Mouse (Mus musculus) limb, embryonic 10.5 days (tissue): Measurements from ENCODE around the gene Cxcr5. TPM values are rescaled to one million over a fixed set of nuclear protein-coding genes. Genes with fewer than 3 reads are reported as not detected.

ENCODE experiments used
- DNase-seq: peaks from one replicate; pipeline ENCODE4 v3.0.0-alpha.2; 2017; ENCODE audit warnings: low spot score
- H3K27ac ChIP-seq: fragments of 300-500 bp; sonication (generic); 2 replicates; pipeline ENCODE4 v1.5.1; 2016; ENCODE audit warnings: mild to moderate bottlenecking
- H3K27me3 ChIP-seq: fragments of 300-500 bp; sonication (generic); 2 replicates; pipeline ENCODE4 v1.6.1; 2016; ENCODE audit warnings: low read depth, mild to moderate bottlenecking; ENCODE audit not compliant: poor library complexity, severe bottlenecking
- H3K36me3 ChIP-seq: fragments of 300-500 bp; sonication (generic); 2 replicates; pipeline ENCODE4 v1.6.1; 2016; ENCODE audit warnings: mild to moderate bottlenecking, moderate library complexity
- H3K4me1 ChIP-seq: fragments of 300-500 bp; sonication (generic); 2 replicates; pipeline ENCODE4 v1.6.1; 2016
- H3K4me3 ChIP-seq: fragments of 300-500 bp; sonication (generic); 2 replicates; pipeline ENCODE4 v1.5.1; 2016; ENCODE audit warnings: mild to moderate bottlenecking, moderate library complexity
- H3K9me3 ChIP-seq: fragments of 300-500 bp; sonication (generic); replicated peaks from 2 replicates; pipeline ENCODE4 v1.6.1; 2016; ENCODE audit warnings: mild to moderate bottlenecking
- WGBS: fragments of 180-500 bp; shearing (Covaris S2); methylation state at CpG from one replicate; pipeline ENCODE4 v1.1.7; 2016; 5-methylcytosine and 5-hydroxymethylcytosine counted together
- polyA plus RNA-seq: library from polyadenylated mRNA; unstranded; fragments of >200 nt; fragmentation: Nextera tagmentation; extraction: Ambion mirVana; gene quantifications from 2 replicates; pipeline ENCODE4 v1.2.1, GENCODE M21; 2016

The Cxcr5 gene
- polyA plus RNA-seq, 1 experiment from 2014 or later = not detected

DNA sequence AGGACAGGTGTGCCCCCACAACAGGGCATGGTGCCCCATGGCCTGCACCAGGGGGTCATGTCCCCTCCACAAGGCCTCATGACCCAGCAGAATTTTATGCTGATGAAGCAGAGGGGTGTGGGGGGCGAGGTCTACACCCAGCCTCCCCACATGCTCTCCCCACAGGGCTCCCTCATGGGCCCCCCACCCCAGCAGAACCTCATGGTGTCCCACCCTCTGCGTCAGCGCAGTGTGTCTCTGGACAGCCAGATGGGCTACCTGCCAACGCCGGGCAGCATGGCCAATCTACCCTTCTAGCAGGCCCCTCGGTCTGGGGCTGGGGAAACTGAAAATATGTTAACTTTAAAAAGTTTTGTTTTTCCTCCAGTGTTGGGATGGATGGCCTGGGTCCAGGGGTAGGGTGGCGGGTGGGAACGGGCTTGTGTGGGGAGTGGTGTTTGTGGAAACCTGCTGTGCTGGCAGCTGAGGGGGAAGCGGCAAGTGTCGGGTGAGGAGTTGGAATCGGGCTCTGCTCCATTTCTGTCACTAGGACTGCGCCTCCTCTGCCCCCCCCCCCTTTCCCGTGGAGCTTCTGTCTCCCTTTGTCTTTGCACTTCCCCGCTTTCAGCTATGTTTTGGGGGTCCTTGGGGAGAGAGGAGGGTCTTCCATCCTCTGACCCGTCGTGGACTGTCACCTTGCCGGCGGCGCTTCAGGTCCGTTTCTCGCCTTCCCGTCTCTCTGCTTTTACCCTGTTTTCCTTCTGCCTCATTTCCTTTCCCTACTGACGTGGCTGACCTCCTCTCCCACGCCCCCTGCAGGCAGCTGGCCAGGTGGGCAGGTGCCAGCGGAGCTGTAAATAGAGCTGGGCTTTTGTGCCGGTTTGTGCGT lies 52.0 kb downstream of the Cxcr5 start:
- Histone ChIP-seq H3K9me3 (no peaks in the 10 kb centered on the region), H3K27ac (peak overlapping the region; percentile 9; the same call in 1 of the 2 replicates), H3K4me1 (peaks cover 51% of the 10 kb centered on the region), H3K36me3 (peaks cover 50% of the 10 kb centered on the region), H3K27me3 (peaks cover 19% of the 10 kb centered on the region), H3K4me3 (peak overlapping the region; percentile 41)
- peak; percentile 81 for DNase-seq
- WGBS = 14% methylated on average over 27 of the region's 27 CpGs

DNA sequence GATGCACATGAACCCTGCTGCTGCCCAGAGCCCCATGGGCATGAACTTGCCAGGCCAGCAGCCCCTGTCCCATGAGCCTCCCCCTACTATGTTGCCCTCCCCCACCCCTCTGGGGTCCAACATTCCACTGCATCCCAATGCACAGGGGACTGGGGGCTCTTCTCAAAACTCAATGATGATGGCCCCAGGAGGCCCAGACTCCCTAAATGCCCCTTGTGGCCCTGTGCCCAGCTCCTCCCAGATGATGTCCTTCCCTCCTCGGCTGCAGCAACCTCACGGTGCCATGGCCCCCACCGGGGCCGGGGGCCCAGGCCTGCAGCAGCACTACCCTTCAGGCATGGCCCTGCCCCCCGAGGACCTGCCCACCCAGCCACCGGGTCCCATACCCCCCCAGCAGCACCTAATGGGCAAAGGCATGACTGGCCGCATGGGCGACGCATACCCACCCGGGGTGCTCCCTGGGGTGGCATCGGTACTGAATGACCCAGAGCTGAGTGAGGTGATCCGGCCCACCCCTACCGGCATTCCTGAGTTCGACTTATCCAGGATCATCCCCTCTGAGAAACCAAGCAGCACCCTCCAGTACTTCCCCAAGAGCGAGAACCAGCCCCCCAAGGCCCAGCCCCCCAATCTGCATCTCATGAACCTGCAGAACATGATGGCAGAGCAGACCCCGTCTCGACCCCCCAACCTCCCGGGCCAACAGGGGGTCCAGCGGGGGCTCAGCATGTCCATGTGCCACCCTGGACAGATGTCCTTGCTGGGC lies 52.8 kb downstream of the Cxcr5 start:
- DNase-seq = no peak
- H3K4me1 ChIP-seq = peaks cover 51% of the 10 kb centered on the region
- peaks cover 56% of the 10 kb centered on the region for H3K36me3 ChIP-seq

DNA sequence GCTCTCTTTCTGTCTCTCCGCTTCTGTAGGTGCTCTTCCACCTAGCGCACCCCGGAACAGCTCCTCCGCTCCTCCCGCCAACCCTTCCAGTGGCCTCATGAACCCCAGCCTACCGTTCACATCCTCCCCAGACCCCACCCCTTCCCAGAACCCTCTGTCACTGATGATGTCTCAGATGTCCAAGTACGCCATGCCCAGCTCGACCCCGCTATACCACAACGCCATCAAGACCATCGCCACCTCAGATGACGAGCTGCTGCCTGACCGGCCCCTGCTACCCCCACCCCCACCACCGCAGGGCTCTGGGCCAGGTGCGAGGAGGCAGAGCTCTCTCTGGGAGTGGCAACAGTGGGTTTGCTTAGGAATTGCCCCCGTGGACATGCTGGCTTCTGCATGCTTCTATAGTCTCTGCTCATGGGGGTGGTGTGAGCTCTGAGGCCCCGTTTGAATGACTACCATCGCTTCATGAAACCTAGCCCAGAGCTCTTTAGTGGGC lies 53.5 kb downstream of the Cxcr5 start:
- H3K27me3 ChIP-seq = peaks cover 19% of the 10 kb centered on the region
- no peak overlapping the region for H3K4me3 ChIP-seq
- no peak for DNase-seq
- peaks cover 63% of the 10 kb centered on the region for H3K36me3 ChIP-seq
- 87% methylated on average over 18 of the region's 18 CpGs for WGBS
- peaks cover 46% of the 10 kb centered on the region for H3K4me1 ChIP-seq
- H3K27ac ChIP-seq = no peak overlapping the region
- H3K9me3 ChIP-seq = no peaks in the 10 kb centered on the region

More for the DNA sequence above, 52.8 kb downstream of the Cxcr5 start:
- peak overlapping the region; percentile 41 for H3K4me3 ChIP-seq
- H3K27me3 ChIP-seq = peaks cover 19% of the 10 kb centered on the region
- no peaks in the 10 kb centered on the region for H3K9me3 ChIP-seq
- 84% methylated on average over 19 of the region's 19 CpGs for WGBS
- H3K27ac ChIP-seq = 0 out of 2 replicates have a peak overlapping the region, but pooled peaks have one; percentile 9

DNA sequence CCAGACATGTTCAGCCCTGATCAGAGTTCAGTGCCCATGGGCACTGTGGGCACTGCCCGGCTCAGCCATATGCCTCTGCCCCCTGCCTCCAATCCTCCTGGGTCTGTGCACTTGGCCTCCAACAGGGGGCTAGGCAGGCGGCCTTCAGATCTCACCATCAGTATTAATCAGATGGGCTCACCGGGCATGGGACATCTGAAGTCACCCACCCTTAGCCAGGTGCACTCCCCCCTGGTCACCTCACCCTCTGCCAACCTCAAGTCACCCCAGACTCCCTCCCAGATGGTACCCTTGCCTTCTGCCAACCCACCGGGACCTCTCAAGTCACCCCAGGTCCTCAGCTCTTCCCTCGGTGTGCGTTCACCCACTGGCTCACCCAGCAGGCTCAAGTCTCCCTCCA lies 54.3 kb downstream of the Cxcr5 start:
- over 99% methylated on average over 6 of the region's 6 CpGs for WGBS
- 0 out of 2 replicates have a peak overlapping the region, but pooled peaks have one; percentile 3 for H3K4me3 ChIP-seq
- peaks cover 19% of the 10 kb centered on the region for H3K27me3 ChIP-seq
- H3K9me3 ChIP-seq = no peaks in the 10 kb centered on the region
- no peak overlapping the region for H3K27ac ChIP-seq
- H3K4me1 ChIP-seq = peaks cover 47% of the 10 kb centered on the region
- H3K36me3 ChIP-seq = peaks cover 72% of the 10 kb centered on the region
- DNase-seq = no peak

DNA sequence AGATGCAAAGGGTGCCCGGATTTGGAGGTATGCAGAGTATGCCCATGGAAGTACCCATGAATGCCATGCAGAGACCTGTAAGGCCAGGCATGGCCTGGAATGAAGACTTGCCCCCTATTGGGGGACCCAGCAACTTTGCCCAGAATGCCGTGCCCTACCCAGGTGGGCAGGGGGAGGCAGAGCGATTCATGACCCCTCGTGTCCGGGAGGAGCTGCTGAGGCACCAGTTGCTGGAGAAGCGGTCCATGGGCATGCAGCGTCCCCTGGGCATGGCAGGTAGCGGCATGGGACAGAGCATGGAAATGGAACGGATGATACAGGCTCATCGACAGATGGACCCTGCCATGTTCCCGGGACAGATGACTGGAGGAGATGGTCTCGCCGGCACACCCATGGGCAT lies 55.1 kb downstream of the Cxcr5 start:
- Histone ChIP-seq H3K9me3 (no peaks in the 10 kb centered on the region), H3K4me1 (peaks cover 51% of the 10 kb centered on the region), H3K27ac (no peak overlapping the region), H3K4me3 (no peak overlapping the region), H3K27me3 (peaks cover 19% of the 10 kb centered on the region), H3K36me3 (peaks cover 77% of the 10 kb centered on the region)
- 96% methylated on average over 13 of the region's 13 CpGs for WGBS
- DNase-seq = no peak

DNA sequence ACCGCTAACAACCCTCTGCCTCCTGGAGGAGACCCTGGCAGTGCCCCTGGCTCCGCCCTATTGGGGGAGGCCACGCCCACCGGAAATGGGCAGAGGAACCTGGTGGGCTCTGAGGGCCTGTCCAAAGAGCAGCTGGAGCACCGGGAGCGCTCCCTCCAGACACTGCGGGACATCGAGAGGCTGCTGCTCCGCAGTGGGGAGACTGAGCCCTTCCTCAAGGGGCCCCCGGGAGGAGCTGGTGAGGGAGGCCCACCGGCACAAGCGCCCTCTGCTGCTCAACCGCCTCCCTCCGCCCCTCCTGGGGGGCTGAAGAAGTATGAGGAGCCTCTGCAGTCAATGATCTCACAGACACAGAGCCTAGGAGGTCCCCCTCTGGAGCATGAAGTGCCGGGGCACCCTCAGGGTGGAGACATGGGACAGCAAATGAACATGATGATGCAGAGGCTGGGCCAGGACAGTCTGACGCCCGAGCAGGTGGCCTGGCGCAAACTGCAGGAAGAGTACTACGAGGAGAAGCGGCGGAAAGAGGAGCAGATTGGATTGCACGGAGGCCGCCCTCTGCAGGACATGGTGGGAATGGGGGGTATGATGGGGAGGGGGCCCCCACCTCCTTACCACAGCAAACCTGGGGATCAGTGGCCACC lies 55.7 kb downstream of the Cxcr5 start:
- 59% methylated on average over 23 of the region's 23 CpGs for WGBS
- peaks cover 83% of the 10 kb centered on the region for H3K36me3 ChIP-seq
- peaks cover 52% of the 10 kb centered on the region for H3K4me1 ChIP-seq
- peaks cover 19% of the 10 kb centered on the region for H3K27me3 ChIP-seq
- no peaks in the 10 kb centered on the region for H3K9me3 ChIP-seq
- H3K4me3 ChIP-seq = no peak overlapping the region
- peak; percentile 42 for DNase-seq
- H3K27ac ChIP-seq = peak overlapping the region; percentile 43; the same call in 1 of the 2 replicates

DNA sequence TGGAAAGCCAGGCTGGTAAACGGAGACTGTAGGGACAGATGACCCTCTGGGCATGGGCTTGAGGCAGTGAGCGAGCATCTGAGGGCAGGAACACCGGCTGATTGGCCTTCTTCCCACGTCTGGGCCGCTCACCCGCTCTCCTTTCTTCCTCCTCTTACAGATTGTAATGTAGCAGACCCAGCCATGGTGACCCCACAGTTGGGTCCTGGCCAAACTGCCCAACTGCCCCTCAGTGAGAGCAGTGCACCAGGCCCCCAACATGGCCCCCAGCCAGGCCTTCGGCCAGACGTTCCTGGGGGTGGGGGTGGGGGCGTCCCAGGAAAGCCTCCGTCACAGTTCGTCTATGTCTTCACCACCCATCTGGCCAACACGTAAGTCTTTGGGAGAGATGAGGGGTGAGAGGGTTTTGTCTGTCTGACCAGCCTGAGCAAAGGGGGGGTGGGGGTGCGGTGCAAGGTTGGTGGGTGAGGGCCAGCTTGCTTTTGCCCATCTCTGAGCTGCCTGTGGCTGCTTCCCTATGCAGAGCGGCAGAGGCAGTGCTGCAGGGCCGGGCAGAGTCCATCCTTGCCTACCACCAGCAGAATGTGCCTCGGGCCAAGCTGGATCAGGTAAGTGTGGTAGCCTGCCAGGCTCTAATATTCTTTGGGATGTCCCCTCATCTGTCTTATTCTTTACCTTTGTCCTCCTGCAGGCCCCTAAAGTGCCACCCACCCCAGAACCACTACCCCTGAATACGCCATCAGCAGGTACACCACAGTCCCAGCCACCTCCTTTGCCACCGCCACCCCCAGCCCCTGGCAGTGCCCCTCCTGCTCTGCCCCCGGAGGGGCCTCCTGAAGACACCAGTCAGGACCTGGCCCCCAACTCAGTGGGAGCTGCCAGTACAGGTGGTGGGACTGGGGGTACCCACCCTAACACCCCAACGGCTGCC lies 56.5 kb downstream of the Cxcr5 start:
- H3K36me3 ChIP-seq = peaks cover 88% of the 10 kb centered on the region
- H3K4me3 ChIP-seq = no peak overlapping the region
- peaks cover 53% of the 10 kb centered on the region for H3K4me1 ChIP-seq
- H3K27me3 ChIP-seq = peaks cover 19% of the 10 kb centered on the region
- peak overlapping the region; percentile 44 for H3K27ac ChIP-seq
- H3K9me3 ChIP-seq = no peaks in the 10 kb centered on the region
- DNase-seq = no peak
- 80% methylated on average over 20 of the region's 20 CpGs for WGBS

DNA sequence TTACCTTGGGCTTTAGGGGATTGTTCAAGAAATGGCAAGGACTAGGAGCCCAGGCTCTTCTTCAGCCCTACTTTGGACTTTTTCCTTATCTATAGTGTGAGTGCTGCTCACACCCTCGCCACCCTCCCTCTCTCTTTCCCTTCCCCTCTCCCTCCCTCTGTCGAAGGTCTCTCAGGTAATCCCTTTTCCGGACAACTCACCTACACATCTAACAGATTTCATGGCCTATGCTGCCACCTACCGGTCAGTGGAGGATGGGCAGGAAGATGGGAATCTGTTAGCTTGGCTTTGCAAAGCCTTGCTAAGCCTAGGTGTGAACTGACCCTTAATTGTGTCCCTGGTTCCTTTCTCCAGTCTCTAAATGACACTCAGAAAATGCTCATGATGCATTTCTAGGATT lies 59.7 kb downstream of the Cxcr5 start:
- Histone ChIP-seq H3K27ac (peak overlapping the region; percentile 92), H3K27me3 (no peaks in the 10 kb centered on the region), H3K9me3 (no peaks in the 10 kb centered on the region), H3K4me1 (peaks cover 69% of the 10 kb centered on the region), H3K36me3 (peaks cover 60% of the 10 kb centered on the region), H3K4me3 (peak overlapping the region; percentile 59)
- WGBS = 2% methylated on average over 4 of the region's 4 CpGs
- peak; percentile 92 for DNase-seq

DNA sequence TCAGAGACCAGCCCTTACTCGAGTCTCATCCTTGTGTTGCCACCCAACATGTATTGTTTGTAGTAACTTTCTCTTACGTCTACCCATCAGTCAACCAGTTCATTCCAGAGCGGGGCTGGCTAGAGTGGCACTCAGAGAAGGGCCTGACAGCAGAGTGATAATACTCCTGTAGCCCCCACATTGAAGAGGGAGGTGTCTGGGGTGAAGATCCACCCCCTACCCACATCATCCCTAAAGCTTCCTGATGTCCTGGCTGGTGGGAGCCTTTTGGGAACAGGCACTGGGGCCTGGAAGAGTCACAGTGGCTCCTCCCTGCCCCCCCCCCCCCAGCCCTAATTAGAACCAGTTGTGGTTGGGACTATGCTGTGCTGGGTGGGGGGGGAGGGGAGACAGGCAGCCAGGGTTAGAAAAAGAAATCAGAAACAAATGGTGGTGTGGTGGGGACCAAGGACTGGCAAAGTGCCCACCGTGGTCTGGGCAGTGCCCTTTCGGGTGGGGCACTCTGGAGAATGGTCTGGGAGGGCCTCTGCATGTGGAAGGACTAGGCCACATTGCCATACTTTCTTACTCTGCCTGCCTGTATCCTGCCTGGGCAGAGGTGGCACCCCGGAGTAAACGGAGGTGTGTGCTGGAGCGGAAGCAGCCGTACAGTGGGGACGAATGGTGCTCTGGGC lies 60.3 kb downstream of the Cxcr5 start:
- peak; percentile 74 for DNase-seq
- peak overlapping the region; percentile 59 for H3K4me3 ChIP-seq
- H3K4me1 ChIP-seq = peaks cover 75% of the 10 kb centered on the region
- peak overlapping the region; percentile 92 for H3K27ac ChIP-seq
- H3K9me3 ChIP-seq = no peaks in the 10 kb centered on the region
- H3K36me3 ChIP-seq = peaks cover 55% of the 10 kb centered on the region
- H3K27me3 ChIP-seq = no peaks in the 10 kb centered on the region
- 18% methylated on average over 10 of the region's 10 CpGs for WGBS

DNA sequence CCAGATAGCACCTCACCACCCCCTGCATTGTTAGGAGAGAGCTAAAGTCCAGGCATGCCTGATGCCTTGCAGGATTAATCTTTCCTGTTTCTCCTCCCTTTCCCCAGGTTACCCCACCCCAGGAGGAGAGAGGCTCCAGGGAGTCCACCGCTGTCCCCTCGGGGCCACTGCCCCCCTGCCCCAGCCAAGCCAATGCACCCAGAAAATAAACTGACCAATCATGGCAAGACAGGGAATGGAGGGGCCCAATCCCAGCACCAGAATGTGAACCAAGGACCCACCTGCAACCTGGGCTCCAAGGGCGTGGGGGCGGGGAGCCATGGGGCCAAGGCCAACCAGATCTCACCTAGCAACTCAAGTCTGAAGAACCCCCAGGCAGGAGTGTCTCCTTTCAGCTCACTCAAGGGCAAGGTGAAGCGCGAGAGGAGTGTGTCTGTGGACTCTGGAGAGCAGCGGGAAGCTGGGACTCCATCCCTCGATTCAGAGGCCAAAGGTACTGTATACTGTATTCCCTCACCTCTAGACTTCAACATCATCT lies 61.0 kb downstream of the Cxcr5 start:
- H3K27ac ChIP-seq = peak overlapping the region; percentile 92
- peaks cover 50% of the 10 kb centered on the region for H3K36me3 ChIP-seq
- no peaks in the 10 kb centered on the region for H3K9me3 ChIP-seq
- H3K4me1 ChIP-seq = peaks cover 74% of the 10 kb centered on the region
- H3K27me3 ChIP-seq = no peaks in the 10 kb centered on the region
- peak overlapping the region; percentile 59 for H3K4me3 ChIP-seq
- no peak for DNase-seq
- 35% methylated on average over 8 of the region's 8 CpGs for WGBS

DNA sequence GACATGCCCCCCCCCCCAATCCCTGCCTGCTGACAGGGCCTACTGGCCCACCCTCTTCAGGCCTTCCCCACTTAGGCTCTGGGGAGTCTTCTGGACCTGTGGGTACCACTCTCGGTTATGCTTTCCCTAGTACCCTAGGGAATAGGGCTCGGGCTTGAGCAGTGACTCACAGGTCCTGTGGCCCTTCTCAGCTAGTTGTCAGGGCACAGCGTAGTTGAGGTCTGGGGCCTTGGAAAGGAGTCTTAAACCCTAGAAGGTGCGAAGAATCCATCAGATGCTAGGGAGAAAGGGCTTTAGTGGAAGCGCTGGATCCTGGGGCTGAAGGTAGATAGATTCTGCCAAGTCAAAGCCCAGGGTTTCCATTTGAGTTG lies 61.5 kb downstream of the Cxcr5 start:
- WGBS = 28% methylated on average over 5 of the region's 5 CpGs
- Histone ChIP-seq H3K27ac (peak overlapping the region; percentile 92), H3K4me3 (peak overlapping the region; percentile 59), H3K9me3 (no peaks in the 10 kb centered on the region), H3K27me3 (no peaks in the 10 kb centered on the region), H3K4me1 (peaks cover 74% of the 10 kb centered on the region), H3K36me3 (peaks cover 45% of the 10 kb centered on the region)
- DNase-seq = no peak
